Mouse (Mus musculus) adrenal gland, postnatal 25 days (tissue): ENCODE data around the gene Fbxl21. TPM values are rescaled to one million over a fixed set of nuclear protein-coding genes. Genes with fewer than 3 reads are reported as not detected.

Source experiments
- DNase-seq: peaks from one replicate; pipeline ENCODE4 v3.0.0; 2021; ENCODE audit warnings: mixed read lengths
- total RNA-seq: library from RNA; stranded (reverse); gene quantifications from 2 replicates; pipeline ENCODE4 v1.2.3, GENCODE M21; 2021

Gene Fbxl21
- total RNA-seq, 1 experiment from 2014 or later, result 5.6 TPM

- no peak for DNase-seq
These were observed 60.4 kb downstream of the Fbxl21 start for GRCm38 (mm10) chr13:56582720-56583119.

GRCm38 (mm10) chr13:56586046-56586445 is 63.8 kb downstream of the Fbxl21 start:
- no peak for DNase-seq

Other genes with a start within 250 kb of the Fbxl21 start
- gene Cxcl14, start 225.9 kb upstream of the Fbxl21 start, total RNA-seq, result 29.4 and 36.9 TPM in 2 replicates
- not detected in 2 replicates for gene Gm3045, start 95.9 kb upstream of the Fbxl21 start, total RNA-seq
- gene Slc25a48, start 84.1 kb upstream of the Fbxl21 start, total RNA-seq, result 1.7 and 2.0 TPM in 2 replicates
- gene Il9, start 40.2 kb upstream of the Fbxl21 start, total RNA-seq, result not detected in 2 replicates
- gene Lect2, start 26.0 kb downstream of the Fbxl21 start, total RNA-seq, result 0.39 and 1.2 TPM in 2 replicates
- 26.5 and 32.9 TPM in 2 replicates for gene Tgfbi, start 87.1 kb downstream of the Fbxl21 start, total RNA-seq
- gene Smad5, start 180.5 kb downstream of the Fbxl21 start, total RNA-seq, result 55.5 and 75.5 TPM in 2 replicates
- not detected in 2 replicates for gene Gm45623, start 231.4 kb downstream of the Fbxl21 start, total RNA-seq